Mouse (Mus musculus) hindbrain, embryonic 16.5 days (tissue): ENCODE results near the gene Nlrp9c. TPM values are rescaled to one million over a fixed set of nuclear protein-coding genes. Genes with fewer than 3 reads are reported as not detected.
"Not testable (repeated sequence)": the region's sequence is repeated elsewhere in the genome, so short reads cannot be mapped to it uniquely, and the experiment has no call there.

Experiments used
- ATAC-seq: fragments of 200-750 bp; cut with Nextera tagmentation; 2 replicates; pipeline ENCODE4 v1.8.0; 2017; ENCODE audit warnings: moderate TSS enrichment, moderate library complexity
- H3K27ac ChIP-seq: fragments of 300-500 bp; sonication (generic); 2 replicates; pipeline ENCODE4 v1.5.1; 2014; ENCODE audit warnings: low read depth, mild to moderate bottlenecking, control low read depth, low read length, moderate library complexity
- H3K27me3 ChIP-seq: fragments of 300-500 bp; sonication (generic); replicated peaks from 2 replicates; pipeline ENCODE4 v1.6.1; 2014; ENCODE audit warnings: low read length; ENCODE audit not compliant: control insufficient read depth, insufficient read depth
- H3K36me3 ChIP-seq: fragments of 300-500 bp; sonication (generic); 2 replicates; pipeline ENCODE4 v1.6.1; 2014; ENCODE audit warnings: mild to moderate bottlenecking, low read length, moderate library complexity, mixed read lengths; ENCODE audit not compliant: control insufficient read depth, insufficient read depth
- H3K4me1 ChIP-seq: fragments of 300-500 bp; sonication (generic); 2 replicates; pipeline ENCODE4 v1.6.1; 2014; ENCODE audit warnings: low read depth, low read length; ENCODE audit not compliant: control insufficient read depth, insufficient read depth
- H3K4me2 ChIP-seq: fragments of 300-500 bp; sonication (generic); 2 replicates; pipeline ENCODE4 v1.6.1; 2014; ENCODE audit warnings: mild to moderate bottlenecking, low read length, control low read depth, moderate library complexity
- H3K4me3 ChIP-seq: fragments of 300-500 bp; sonication (generic); 2 replicates; pipeline ENCODE4 v1.5.1; 2014; ENCODE audit warnings: mild to moderate bottlenecking, low read length, control low read depth, moderate library complexity
- H3K9ac ChIP-seq: fragments of 300-500 bp; sonication (generic); 2 replicates; pipeline ENCODE4 v1.6.1; 2014; ENCODE audit warnings: low read depth, mild to moderate bottlenecking, control low read depth, low read length, moderate library complexity
- H3K9me3 ChIP-seq: fragments of 300-500 bp; sonication (generic); 2 replicates; pipeline ENCODE4 v1.6.1; 2014; ENCODE audit warnings: mild to moderate bottlenecking, low read length, moderate library complexity; ENCODE audit not compliant: control insufficient read depth
- WGBS: fragments of 180-500 bp; shearing (Covaris S2); extraction: QIAGEN DNeasy Blood & Tissue Kit; methylation state at CpG from one replicate; pipeline ENCODE4 v1.1.7; 2014; 5-methylcytosine and 5-hydroxymethylcytosine counted together
- polyA plus RNA-seq: library from polyadenylated mRNA; unstranded; fragments of >200 nt; fragmentation: Nextera tagmentation; extraction: Ambion mirVana; gene quantifications from 2 replicates; pipeline ENCODE4 v1.2.1, GENCODE M21; 2015

The Nlrp9c gene
- polyA plus RNA-seq, 1 experiment from 2014 or later = not detected

GRCm38 (mm10) chr7:26320361-26320760 is 83.1 kb downstream of the Nlrp9c start:
- not testable (repeated sequence) for H3K9me3 ChIP-seq, H3K27ac ChIP-seq, H3K9ac ChIP-seq, H3K4me2 ChIP-seq, H3K36me3 ChIP-seq, H3K4me1 ChIP-seq, H3K4me3 ChIP-seq, ATAC-seq, H3K27me3 ChIP-seq
- 58% methylated on average over 3 of the region's 3 CpGs for WGBS

- H3K4me3 ChIP-seq, H3K4me1 ChIP-seq, H3K9ac ChIP-seq, H3K36me3 ChIP-seq, H3K27me3 ChIP-seq, ATAC-seq, H3K27ac ChIP-seq, H3K9me3 ChIP-seq, H3K4me2 ChIP-seq: not testable (repeated sequence)
- 80% methylated on average over 4 of the region's 4 CpGs for WGBS
These were observed 87.7 kb downstream of the Nlrp9c start for GRCm38 (mm10) chr7:26315809-26316208.

GRCm38 (mm10) chr7:26315194-26315593 is 88.3 kb downstream of the Nlrp9c start:
- not testable (repeated sequence) for H3K4me1 ChIP-seq, H3K4me3 ChIP-seq, H3K4me2 ChIP-seq, H3K9ac ChIP-seq, H3K9me3 ChIP-seq, ATAC-seq, H3K36me3 ChIP-seq, H3K27me3 ChIP-seq, H3K27ac ChIP-seq
- 95% methylated on average over 2 of the region's 2 CpGs for WGBS

DNA sequence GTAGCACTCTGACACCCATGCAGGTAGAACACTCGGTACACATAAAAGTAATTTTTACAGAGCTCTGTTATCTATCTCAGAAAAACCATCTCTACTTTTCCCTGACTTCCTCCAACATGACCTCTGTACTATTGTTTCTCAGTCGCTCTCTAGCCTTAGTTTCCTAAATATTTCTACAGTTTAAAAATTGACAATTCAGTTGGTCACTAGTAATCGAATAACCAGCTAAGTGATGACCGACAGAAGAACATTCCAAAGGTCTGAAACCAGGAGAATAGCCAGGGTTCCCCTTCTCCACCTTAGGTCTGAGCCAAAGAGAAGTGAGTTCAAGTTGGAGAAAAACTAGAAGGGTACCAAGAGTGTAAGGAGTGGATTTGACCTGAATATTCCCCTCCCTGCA is 91.7 kb downstream of the Nlrp9c start:
- WGBS = 88% methylated on average over 4 of the region's 4 CpGs
- not testable (repeated sequence) for H3K4me2 ChIP-seq, ATAC-seq, H3K27me3 ChIP-seq, H3K4me3 ChIP-seq, H3K9ac ChIP-seq, H3K9me3 ChIP-seq, H3K4me1 ChIP-seq, H3K36me3 ChIP-seq, H3K27ac ChIP-seq

- H3K4me3 ChIP-seq, H3K9ac ChIP-seq, H3K4me2 ChIP-seq, H3K27me3 ChIP-seq, H3K36me3 ChIP-seq, H3K4me1 ChIP-seq, H3K27ac ChIP-seq, H3K9me3 ChIP-seq, ATAC-seq: not testable (repeated sequence)
- WGBS = 66% methylated on average over 2 of the region's 2 CpGs
These were observed 96.6 kb downstream of the Nlrp9c start, which contains the start of gene Cyp2a4 for GRCm38 (mm10) chr7:26306926-26307325. Gene Cyp2a4, plus strand, starts transcription at chr7:26307169.

- H3K27me3 ChIP-seq, H3K27ac ChIP-seq, H3K36me3 ChIP-seq, H3K4me2 ChIP-seq, H3K9ac ChIP-seq, H3K9me3 ChIP-seq, H3K4me1 ChIP-seq, H3K4me3 ChIP-seq, ATAC-seq: not testable (repeated sequence)
- 81% methylated on average over 8 of the region's 8 CpGs for WGBS
These were observed 99.9 kb downstream of the Nlrp9c start for GRCm38 (mm10) chr7:26303429-26304166.

Other genes with a start within 250 kb of the Nlrp9c start
- not detected in 2 replicates for gene Cyp2b9, start 230.3 kb downstream of the Nlrp9c start, polyA plus RNA-seq
- gene Vmn1r184, start 143.4 kb downstream of the Nlrp9c start, polyA plus RNA-seq = not detected in 2 replicates
- not detected in 2 replicates for gene Cyp2a4, start 96.5 kb downstream of the Nlrp9c start, polyA plus RNA-seq
- not detected in 2 replicates for gene Nlrp4a, start 31.4 kb upstream of the Nlrp9c start, polyA plus RNA-seq
- gene Nlrp9a, start 131.3 kb upstream of the Nlrp9c start, polyA plus RNA-seq = not detected in 2 replicates
- not detected in 2 replicates for gene Vmn1r185, start 214.8 kb upstream of the Nlrp9c start, polyA plus RNA-seq